Mouse (Mus musculus) spleen, adult 10 weeks (tissue): Measurements from ENCODE around the gene Dhx32. TPM values are rescaled to one million over a fixed set of nuclear protein-coding genes. Genes with fewer than 3 reads are reported as not detected.

ENCODE experiments used
- polyA plus RNA-seq: library from polyadenylated mRNA; stranded (reverse); fragments of 350-450 nt; fragmentation: Illumina TruSeq; extraction: RNeasy Lipid Tissue Mini Kit (QIAGEN cat#74804); gene quantifications from one replicate; pipeline ENCODE4 v1.2.3, GENCODE M21; 2015; ENCODE audit warnings: low replicate concordance; ENCODE audit not compliant: insufficient read depth

The Dhx32 gene
- 17.0 TPM for polyA plus RNA-seq

GRCm38 (mm10) chr7:133782717-133783435 is at the start of gene Dhx32:
Gene Dhx32 (minus strand): TSS chr7:133782726.

GRCm38 (mm10) chr7:133776626-133776996 is 5.9 kb downstream of the Dhx32 start, which contains the start of gene Fank1:
Gene Fank1 (plus strand): TSS chr7:133776861.

GRCm38 (mm10) chr7:133679961-133680360 is 102.6 kb downstream of the Dhx32 start, which contains the start of gene Mmp21:
Gene Mmp21 (minus strand): TSS chr7:133680061.

Other genes starting within 250 kb of the Dhx32 start
- gene Tex36, start 180.6 kb downstream of the Dhx32 start, polyA plus RNA-seq, result not detected
- 40.8 TPM for gene Edrf1, start 145.2 kb downstream of the Dhx32 start, polyA plus RNA-seq
- gene Mmp21, start 102.7 kb downstream of the Dhx32 start, polyA plus RNA-seq, result not detected
- 125 TPM for gene Bccip, start 73.4 kb downstream of the Dhx32 start, polyA plus RNA-seq
- 33.1 TPM for gene Uros, start 72.7 kb downstream of the Dhx32 start, polyA plus RNA-seq
- gene Fank1, start 5.9 kb downstream of the Dhx32 start, polyA plus RNA-seq, result not detected